Mouse (Mus musculus) stomach, postnatal 0 days (tissue): ENCODE measurements around the gene Aebp1. TPM values are rescaled to one million over a fixed set of nuclear protein-coding genes. Genes with fewer than 3 reads are reported as not detected.

Experiments used
- ATAC-seq: fragments of 200-750 bp; cut with Nextera tagmentation; 2 replicates; pipeline ENCODE4 v1.8.0; 2017; ENCODE audit not compliant: low FRiP score, low TSS enrichment
- DNase-seq: peaks from one replicate; pipeline ENCODE4 v3.0.0-alpha.2; 2016; ENCODE audit warnings: low spot score
- H3K27ac ChIP-seq: fragments of 300-500 bp; sonication (generic); replicated peaks from 2 replicates; pipeline ENCODE4 v1.5.1; 2014; ENCODE audit warnings: mild to moderate bottlenecking, control low read depth
- H3K27me3 ChIP-seq: fragments of 300-500 bp; sonication (generic); 2 replicates; pipeline ENCODE4 v1.6.1; 2014; ENCODE audit warnings: low read length; ENCODE audit not compliant: control insufficient read depth, insufficient read depth
- H3K36me3 ChIP-seq: fragments of 300-500 bp; sonication (generic); 2 replicates; pipeline ENCODE4 v1.6.1; 2014; ENCODE audit warnings: low read length, mixed read lengths; ENCODE audit not compliant: control insufficient read depth, insufficient read depth
- H3K4me1 ChIP-seq: fragments of 300-500 bp; sonication (generic); replicated peaks from 2 replicates; pipeline ENCODE4 v1.6.1; 2014; ENCODE audit warnings: antibody characterized with exemption; ENCODE audit not compliant: control insufficient read depth, insufficient read depth
- H3K4me2 ChIP-seq: fragments of 300-500 bp; sonication (generic); replicated peaks from 2 replicates; pipeline ENCODE4 v1.6.1; 2014; ENCODE audit warnings: low read depth, mild to moderate bottlenecking, control low read depth, moderate library complexity
- H3K4me3 ChIP-seq: fragments of 300-500 bp; sonication (generic); 2 replicates; pipeline ENCODE4 v1.5.1; 2014; ENCODE audit warnings: low read depth, low read length, control low read depth
- H3K9ac ChIP-seq: fragments of 300-500 bp; sonication (generic); 2 replicates; pipeline ENCODE4 v1.6.1; 2014; ENCODE audit warnings: mild to moderate bottlenecking, low read length, control low read depth, mixed read lengths
- H3K9me3 ChIP-seq: fragments of 300-500 bp; sonication (generic); 2 replicates; pipeline ENCODE4 v1.6.1; 2016; ENCODE audit warnings: low read length; ENCODE audit not compliant: control insufficient read depth
- CTCF ChIP-seq: IDR thresholded peaks from 2 replicates; pipeline ENCODE4 v1.5.1; 2016; ENCODE audit warnings: antibody characterized with exemption, low read depth, mild to moderate bottlenecking, moderate library complexity
- EP300 ChIP-seq: optimal IDR thresholded peaks from 2 replicates; pipeline ENCODE3; 2016; ENCODE audit warnings: antibody characterized with exemption
- WGBS: fragments of 180-500 bp; shearing (Covaris S2); extraction: QIAGEN DNeasy Blood & Tissue Kit; methylation state at CpG from one replicate; pipeline ENCODE4 v1.1.7; 2014; 5-methylcytosine and 5-hydroxymethylcytosine counted together
- polyA plus RNA-seq: library from polyadenylated mRNA; unstranded; fragments of >200 nt; fragmentation: Nextera tagmentation; extraction: Ambion mirVana; gene quantifications from 2 replicates; pipeline ENCODE4 v1.2.1, GENCODE M21; 2015

Gene Aebp1
- polyA plus RNA-seq: 19.6 and 21.9 TPM in 2 replicates

- Histone ChIP-seq H3K9me3 (no peaks in the 10 kb centered on the region), H3K4me3 (peak within 1 kb of the TSS; percentile 46), H3K27ac (0 out of 2 replicates have a peak within 1 kb of the TSS, but pooled peaks have one; percentile 13), H3K36me3 (no peaks in the 10 kb centered on the region), H3K4me1 (peaks cover 6% of the 10 kb centered on the region; the same call in 1 of the 2 replicates), H3K9ac (peak within 1 kb of the TSS; percentile 63), H3K27me3 (no peaks in the 10 kb centered on the region), H3K4me2 (peak within 1 kb of the TSS; percentile 73)
- TF ChIP-seq CTCF: no peak
- no peak for TF ChIP-seq EP300
- ATAC-seq: peak; percentile 66; the same call in 1 of the 2 replicates
- DNase-seq: peak; percentile 61
- 3% methylated on average over 44 of the region's 59 CpGs for WGBS
Observed at GRCm38 (mm10) chr11:5861678-5862393, at the start of gene Aebp1. Gene Aebp1, plus strand, starts transcription at chr11:5861947.

- Histone ChIP-seq H3K36me3 (no peaks in the 10 kb centered on the region), H3K27ac (no peak overlapping the region), H3K27me3 (no peaks in the 10 kb centered on the region), H3K4me1 (no peaks in the 10 kb centered on the region), H3K9me3 (no peaks in the 10 kb centered on the region), H3K4me2 (no peak overlapping the region), H3K4me3 (no peak overlapping the region), H3K9ac (no peak overlapping the region)
- DNase-seq (no peak), ATAC-seq (no peak)
- TF ChIP-seq EP300: no peak
- no peak for TF ChIP-seq CTCF
- 71% methylated on average over 10 of the region's 10 CpGs for WGBS
Observed at GRCm38 (mm10) chr11:5813381-5813780, 48.4 kb upstream of the Aebp1 start.

- Histone ChIP-seq H3K27ac (no peak overlapping the region), H3K4me1 (no peaks in the 10 kb centered on the region), H3K27me3 (no peaks in the 10 kb centered on the region), H3K4me3 (no peak overlapping the region), H3K36me3 (no peaks in the 10 kb centered on the region), H3K4me2 (no peak overlapping the region), H3K9ac (no peak overlapping the region), H3K9me3 (no peaks in the 10 kb centered on the region)
- no peak for TF ChIP-seq EP300
- no peak for TF ChIP-seq CTCF
- ATAC-seq (no peak), DNase-seq (no peak)
- 62% methylated on average over 2 of the region's 2 CpGs for WGBS
Observed at GRCm38 (mm10) chr11:5819223-5819622, 42.5 kb upstream of the Aebp1 start.

GRCm38 (mm10) chr11:5825432-5825831 is 36.3 kb upstream of the Aebp1 start:
- DNase-seq (no peak), ATAC-seq (no peak)
- no peaks in the 10 kb centered on the region for H3K4me1 ChIP-seq
- peaks cover 13% of the 10 kb centered on the region for H3K36me3 ChIP-seq
- no peak overlapping the region for H3K27ac ChIP-seq
- H3K9ac ChIP-seq: no peak overlapping the region
- no peak overlapping the region for H3K4me2 ChIP-seq
- H3K4me3 ChIP-seq: no peak overlapping the region
- TF ChIP-seq CTCF (no peak), EP300 (no peak)
- H3K9me3 ChIP-seq: no peaks in the 10 kb centered on the region
- no peaks in the 10 kb centered on the region for H3K27me3 ChIP-seq

- WGBS: 89% methylated on average over 5 of the region's 5 CpGs
- TF ChIP-seq EP300 (no peak), CTCF (no peak)
- Histone ChIP-seq H3K27me3 (no peaks in the 10 kb centered on the region), H3K4me3 (no peak overlapping the region), H3K9me3 (no peaks in the 10 kb centered on the region), H3K27ac (no peak overlapping the region), H3K9ac (no peak overlapping the region), H3K36me3 (peaks cover 22% of the 10 kb centered on the region), H3K4me1 (no peaks in the 10 kb centered on the region), H3K4me2 (no peak overlapping the region)
- DNase-seq (no peak), ATAC-seq (no peak)
Observed at GRCm38 (mm10) chr11:5827931-5828330, 33.8 kb upstream of the Aebp1 start.

GRCm38 (mm10) chr11:5828509-5829191 is 33.1 kb upstream of the Aebp1 start:
- peaks cover 22% of the 10 kb centered on the region for H3K36me3 ChIP-seq
- H3K27ac ChIP-seq: no peak overlapping the region
- no peaks in the 10 kb centered on the region for H3K27me3 ChIP-seq
- no peaks in the 10 kb centered on the region for H3K4me1 ChIP-seq
- ATAC-seq (no peak), DNase-seq (no peak)
- TF ChIP-seq EP300 (no peak), CTCF (no peak)
- H3K4me3 ChIP-seq: no peak overlapping the region
- H3K9ac ChIP-seq: no peak overlapping the region
- no peak overlapping the region for H3K4me2 ChIP-seq
- 79% methylated on average over 11 of the region's 11 CpGs for WGBS
- H3K9me3 ChIP-seq: no peaks in the 10 kb centered on the region
